Mouse (Mus musculus) midbrain, embryonic 10.5 days (tissue): ENCODE data around the gene Cerk. TPM values are rescaled to one million over a fixed set of nuclear protein-coding genes. Genes with fewer than 3 reads are reported as not detected.
"Not testable (repeated sequence)": the region's sequence is repeated elsewhere in the genome, so short reads cannot be mapped to it uniquely, and the experiment has no call there.

Experiments used
- DNase-seq: peaks from one replicate; pipeline ENCODE4 v3.0.0-alpha.2; 2017; ENCODE audit warnings: low spot score
- H3K27ac ChIP-seq: fragments of 300-500 bp; sonication (generic); replicated peaks from 2 replicates; pipeline ENCODE4 v1.5.1; 2016; ENCODE audit warnings: mild to moderate bottlenecking
- H3K27me3 ChIP-seq: fragments of 300-500 bp; sonication (generic); 2 replicates; pipeline ENCODE4 v1.6.1; 2016; ENCODE audit warnings: low read depth, mild to moderate bottlenecking; ENCODE audit not compliant: poor library complexity, severe bottlenecking
- H3K36me3 ChIP-seq: fragments of 300-500 bp; sonication (generic); 2 replicates; pipeline ENCODE4 v1.6.1; 2016; ENCODE audit warnings: mild to moderate bottlenecking, moderate library complexity
- H3K4me1 ChIP-seq: fragments of 300-500 bp; sonication (generic); 2 replicates; pipeline ENCODE4 v1.6.1; 2016
- H3K4me3 ChIP-seq: fragments of 300-500 bp; sonication (generic); 2 replicates; pipeline ENCODE4 v1.5.1; 2016; ENCODE audit warnings: mild to moderate bottlenecking, moderate library complexity
- H3K9me3 ChIP-seq: fragments of 300-500 bp; sonication (generic); replicated peaks from 2 replicates; pipeline ENCODE4 v1.6.1; 2016; ENCODE audit warnings: mild to moderate bottlenecking
- WGBS: fragments of 180-500 bp; shearing (Covaris S2); methylation state at CpG from one replicate; pipeline ENCODE4 v1.1.7; 2016; 5-methylcytosine and 5-hydroxymethylcytosine counted together
- polyA plus RNA-seq: library from polyadenylated mRNA; unstranded; fragments of >200 nt; fragmentation: Nextera tagmentation; extraction: Ambion mirVana; gene quantifications from 2 replicates; pipeline ENCODE4 v1.2.1, GENCODE M21; 2016

The Cerk gene
- polyA plus RNA-seq, 1 experiment from 2014 or later = 13.3 TPM

DNA sequence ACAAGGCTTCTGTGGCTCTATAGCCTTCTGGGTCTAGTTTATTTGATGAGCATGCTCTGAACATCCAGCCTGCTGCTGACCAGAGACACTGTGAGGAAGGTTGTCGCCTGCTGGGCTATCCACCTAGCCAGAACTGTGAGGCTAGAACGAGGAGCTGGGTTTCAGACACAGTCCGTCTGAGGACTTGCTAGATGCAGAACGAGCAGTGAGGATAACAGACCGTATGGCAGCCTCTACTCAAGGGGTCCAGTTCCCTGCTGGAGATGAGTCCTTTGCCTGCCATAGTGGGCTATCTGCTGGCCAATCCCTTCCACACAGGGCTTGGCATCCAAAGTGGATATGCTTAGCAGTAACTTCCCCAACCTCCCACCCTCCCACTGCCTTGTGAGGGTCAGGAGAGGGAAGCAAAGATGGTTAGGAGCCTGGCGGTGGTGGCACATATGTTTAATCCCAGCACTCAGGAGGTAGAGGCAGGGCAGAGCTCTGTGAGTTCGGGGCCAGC is 17.4 kb upstream of the Cerk start:
- WGBS = 84% methylated on average over 7 of the region's 7 CpGs
- H3K4me1 ChIP-seq = peaks cover 29% of the 10 kb centered on the region
- no peaks in the 10 kb centered on the region for H3K9me3 ChIP-seq
- H3K36me3 ChIP-seq = no peaks in the 10 kb centered on the region
- 0 out of 2 replicates have a peak overlapping the region, but pooled peaks have one; percentile 2 for H3K27ac ChIP-seq
- no peak overlapping the region for H3K4me3 ChIP-seq
- no peaks in the 10 kb centered on the region for H3K27me3 ChIP-seq
- DNase-seq = no peak

DNA sequence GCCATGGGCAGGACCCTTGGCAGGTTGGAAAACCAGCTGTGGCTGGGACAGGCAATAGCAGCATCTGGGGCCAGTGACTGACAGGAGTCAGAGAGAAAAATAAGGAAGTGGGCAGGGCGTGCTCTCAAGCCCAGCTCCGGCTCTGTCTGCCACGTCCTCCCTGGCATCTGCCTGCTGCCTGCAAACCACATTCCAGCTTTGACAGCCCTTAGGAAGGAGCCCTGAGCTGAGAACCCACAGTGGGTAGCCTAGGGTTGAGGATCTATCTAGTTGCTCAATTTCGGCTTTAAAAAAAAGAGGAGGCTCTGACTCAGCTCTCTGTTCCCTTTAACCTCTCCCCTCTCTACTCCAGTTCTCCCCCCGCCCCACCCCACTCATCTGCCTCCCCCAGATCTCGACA is 16.7 kb upstream of the Cerk start:
- DNase-seq = no peak
- no peak overlapping the region for H3K4me3 ChIP-seq
- H3K9me3 ChIP-seq = no peaks in the 10 kb centered on the region
- no peaks in the 10 kb centered on the region for H3K27me3 ChIP-seq
- peaks cover 29% of the 10 kb centered on the region for H3K4me1 ChIP-seq
- H3K36me3 ChIP-seq = no peaks in the 10 kb centered on the region
- H3K27ac ChIP-seq = no peak overlapping the region
- 58% methylated on average over 6 of the region's 6 CpGs for WGBS

GRCm38 (mm10) chr15:86201696-86202330 is 15.9 kb upstream of the Cerk start:
- peaks cover 29% of the 10 kb centered on the region for H3K4me1 ChIP-seq
- no peak overlapping the region for H3K27ac ChIP-seq

GRCm38 (mm10) chr15:86201095-86201494 is 15.2 kb upstream of the Cerk start:
- WGBS = 50% methylated on average over 4 of the region's 4 CpGs
- Histone ChIP-seq H3K9me3 (no peaks in the 10 kb centered on the region), H3K4me3 (no peak overlapping the region), H3K27me3 (no peaks in the 10 kb centered on the region), H3K4me1 (peaks cover 29% of the 10 kb centered on the region), H3K36me3 (no peaks in the 10 kb centered on the region), H3K27ac (no peak overlapping the region)
- DNase-seq = no peak

More at GRCm38 (mm10) chr15:86201696-86202330, 15.9 kb upstream of the Cerk start:
- WGBS = 73% methylated on average over 9 of the region's 9 CpGs
- H3K36me3 ChIP-seq = no peaks in the 10 kb centered on the region
- H3K9me3 ChIP-seq = no peaks in the 10 kb centered on the region
- no peak for DNase-seq
- no peak overlapping the region for H3K4me3 ChIP-seq
- H3K27me3 ChIP-seq = no peaks in the 10 kb centered on the region

DNA sequence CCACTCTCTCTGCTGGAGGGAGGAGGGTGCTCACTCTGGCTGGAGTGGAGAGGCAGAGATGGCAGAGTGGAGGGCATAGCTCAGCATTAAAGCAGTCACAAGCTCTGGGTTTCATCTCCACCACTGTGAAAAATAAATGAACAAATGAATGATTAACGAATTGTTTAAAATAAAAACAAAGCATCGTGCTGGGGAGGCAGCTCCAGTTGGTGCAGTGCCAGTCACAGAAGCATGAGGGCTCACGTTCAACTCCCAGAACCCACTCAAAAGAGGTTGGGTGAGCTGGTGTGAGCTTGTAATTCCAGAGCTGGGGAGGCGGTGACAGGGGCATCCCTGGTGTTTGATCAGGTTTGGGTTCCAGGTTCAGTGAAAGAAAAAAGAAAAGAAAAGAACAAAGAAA is 14.2 kb upstream of the Cerk start:
- Histone ChIP-seq H3K4me3 (no peak overlapping the region), H3K9me3 (no peaks in the 10 kb centered on the region), H3K27ac (no peak overlapping the region), H3K27me3 (no peaks in the 10 kb centered on the region), H3K36me3 (no peaks in the 10 kb centered on the region), H3K4me1 (peaks cover 29% of the 10 kb centered on the region)
- 72% methylated on average over 4 of the region's 4 CpGs for WGBS
- DNase-seq = no peak

- WGBS = 76% methylated on average over 4 of the region's 4 CpGs
Observed at GRCm38 (mm10) chr15:86199482-86199881, 13.5 kb upstream of the Cerk start.

GRCm38 (mm10) chr15:86199052-86199451 is 13.1 kb upstream of the Cerk start:
- no peak for DNase-seq
- no peaks in the 10 kb centered on the region for H3K36me3 ChIP-seq
- H3K27me3 ChIP-seq = no peaks in the 10 kb centered on the region
- H3K9me3 ChIP-seq = peaks cover 3% of the 10 kb centered on the region; the same call in 1 of the 2 replicates
- H3K4me1 ChIP-seq = peaks cover 25% of the 10 kb centered on the region
- no peak overlapping the region for H3K4me3 ChIP-seq
- 96% methylated on average over 5 of the region's 5 CpGs for WGBS
- H3K27ac ChIP-seq = no peak overlapping the region

More at GRCm38 (mm10) chr15:86199482-86199881, 13.5 kb upstream of the Cerk start:
- H3K4me1 ChIP-seq = peaks cover 29% of the 10 kb centered on the region
- no peak for DNase-seq
- H3K4me3 ChIP-seq = no peak overlapping the region
- no peak overlapping the region for H3K27ac ChIP-seq
- H3K9me3 ChIP-seq = peaks cover 3% of the 10 kb centered on the region; the same call in 1 of the 2 replicates
- H3K36me3 ChIP-seq = no peaks in the 10 kb centered on the region
- H3K27me3 ChIP-seq = no peaks in the 10 kb centered on the region

DNA sequence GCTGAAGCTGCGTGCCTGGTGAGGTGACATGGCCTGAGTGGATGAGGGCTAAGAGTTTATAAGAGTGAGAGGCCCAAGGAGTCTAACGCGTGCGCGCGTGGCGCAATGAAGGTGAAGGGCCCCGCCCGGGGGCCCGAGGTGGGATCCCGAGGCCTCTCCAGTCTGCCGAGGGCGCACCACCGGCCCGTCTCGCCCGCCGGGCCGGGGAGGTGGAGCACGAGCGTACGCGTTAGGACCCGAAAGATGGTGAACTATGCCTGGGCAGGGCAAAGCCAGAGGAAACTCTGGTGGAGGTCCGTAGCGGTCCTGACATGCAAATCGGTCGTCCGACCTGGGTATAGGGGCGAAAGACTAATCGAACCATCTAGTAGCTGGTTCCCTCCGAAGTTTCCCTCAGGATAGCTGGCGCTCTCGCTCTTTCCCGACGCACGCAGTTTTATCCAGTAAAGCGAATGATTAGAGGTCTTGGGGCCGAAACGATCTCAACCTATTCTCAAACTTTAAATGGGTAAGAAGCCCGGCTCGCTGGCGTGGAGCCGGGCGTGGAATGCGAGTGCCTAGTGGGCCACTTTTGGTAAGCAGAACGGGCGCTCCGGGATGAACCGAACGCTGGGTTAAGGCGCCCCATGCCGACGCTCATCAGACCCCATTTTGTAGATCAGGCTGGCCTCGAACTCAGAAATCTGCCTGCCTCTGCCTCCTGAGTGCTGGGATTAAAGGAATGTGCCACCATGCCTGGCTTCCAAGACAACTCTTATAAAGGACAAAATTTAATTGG is 8.9 kb upstream of the Cerk start:
- H3K4me3 ChIP-seq, H3K27ac ChIP-seq, H3K36me3 ChIP-seq, H3K4me1 ChIP-seq, H3K27me3 ChIP-seq, DNase-seq, H3K9me3 ChIP-seq: not testable (repeated sequence)
- WGBS = 76% methylated on average over 55 of the region's 55 CpGs

- peaks cover 15% of the 10 kb centered on the region for H3K4me1 ChIP-seq
- DNase-seq = no peak
- peaks cover under 1% of the 10 kb centered on the region for H3K27me3 ChIP-seq
- H3K9me3 ChIP-seq = peaks cover 8% of the 10 kb centered on the region; the same call in 1 of the 2 replicates
- H3K27ac ChIP-seq = no peak overlapping the region
- WGBS = 92% methylated on average over 3 of the region's 3 CpGs
- H3K4me3 ChIP-seq = no peak overlapping the region
- H3K36me3 ChIP-seq = no peaks in the 10 kb centered on the region
Observed at GRCm38 (mm10) chr15:86191933-86192332, 6.0 kb upstream of the Cerk start.

GRCm38 (mm10) chr15:86191505-86191904 is 5.6 kb upstream of the Cerk start:
- Histone ChIP-seq H3K36me3 (no peaks in the 10 kb centered on the region), H3K9me3 (peaks cover 8% of the 10 kb centered on the region; the same call in 1 of the 2 replicates), H3K4me3 (no peak overlapping the region), H3K27ac (no peak overlapping the region), H3K4me1 (peaks cover 17% of the 10 kb centered on the region), H3K27me3 (peaks cover 5% of the 10 kb centered on the region)
- DNase-seq = no peak
- WGBS = 76% methylated on average over 1 of the region's 1 CpGs

DNA sequence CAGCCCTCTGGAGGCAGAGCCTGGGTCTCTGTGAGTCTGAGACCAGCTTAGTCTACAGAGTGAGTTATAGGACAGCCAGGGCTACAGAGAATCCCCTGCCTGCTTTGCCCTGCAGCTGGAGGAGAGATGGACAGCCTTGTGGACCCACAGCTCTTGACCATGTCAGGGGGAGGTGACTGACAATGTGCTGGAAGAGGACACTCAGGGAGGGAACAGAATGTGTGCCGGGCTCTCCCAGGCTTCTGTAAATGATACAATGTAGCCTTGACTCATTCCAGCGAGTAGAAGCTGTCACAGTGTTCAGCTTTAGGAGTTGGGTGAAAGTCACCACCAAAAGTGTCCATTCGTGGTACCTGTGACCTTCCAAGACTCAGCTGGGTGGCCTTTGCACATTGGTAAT is 4.4 kb upstream of the Cerk start:
- Histone ChIP-seq H3K4me3 (no peak overlapping the region), H3K27me3 (peaks cover 12% of the 10 kb centered on the region), H3K4me1 (peaks cover 27% of the 10 kb centered on the region), H3K9me3 (peaks cover 8% of the 10 kb centered on the region; the same call in 1 of the 2 replicates), H3K27ac (no peak overlapping the region), H3K36me3 (no peaks in the 10 kb centered on the region)
- WGBS = 81% methylated on average over 3 of the region's 3 CpGs
- no peak for DNase-seq

- peak overlapping the region; percentile 74 for H3K27ac ChIP-seq
- H3K27me3 ChIP-seq = peaks cover 18% of the 10 kb centered on the region
Observed at GRCm38 (mm10) chr15:86188746-86189470, 3.0 kb upstream of the Cerk start.

More at GRCm38 (mm10) chr15:86188746-86189470, 3.0 kb upstream of the Cerk start:
- no peak overlapping the region for H3K4me3 ChIP-seq
- H3K9me3 ChIP-seq = 0 out of 2 replicates have a peak, but pooled peaks cover 4% of the 10 kb centered on the region
- H3K36me3 ChIP-seq = no peaks in the 10 kb centered on the region
- no peak for DNase-seq
- H3K4me1 ChIP-seq = peaks cover 42% of the 10 kb centered on the region
- 46% methylated on average over 10 of the region's 10 CpGs for WGBS
